Mouse (Mus musculus) spleen, adult 18-20 months (tissue): ENCODE data around the gene Heatr4.
"Not testable (repeated sequence)": the region's sequence is repeated elsewhere in the genome, so short reads cannot be mapped to it uniquely, and the experiment has no call there.

Experiments
- DNase-seq, 2 experiments: peaks; one replicate each; pipeline ENCODE4 v3.0.0; 2022; ENCODE audit warnings: mixed read lengths in 2 of 2

Gene Heatr4

GRCm38 (mm10) chr12:83984752-83985151 lies at the start of gene Heatr4:
Heatr4 (minus strand) TSS chr12:83984852.
- no peak for DNase-seq

- no peak for DNase-seq
Measured at GRCm38 (mm10) chr12:84034108-84034507, 49.5 kb upstream of the Heatr4 start.

- not testable (repeated sequence) for DNase-seq
Measured at GRCm38 (mm10) chr12:84033302-84033701, 48.6 kb upstream of the Heatr4 start.

- no peak for DNase-seq
Measured at GRCm38 (mm10) chr12:84032854-84033253, 48.2 kb upstream of the Heatr4 start.

- DNase-seq = peak; percentile 36 to 72
Measured at GRCm38 (mm10) chr12:84030659-84031332, 46.1 kb upstream of the Heatr4 start.

GRCm38 (mm10) chr12:84029043-84029442 lies 44.4 kb upstream of the Heatr4 start:
- not testable (repeated sequence) for DNase-seq

- not testable (repeated sequence) for DNase-seq
Measured at GRCm38 (mm10) chr12:84028328-84028727, 43.7 kb upstream of the Heatr4 start.

- DNase-seq = no peak
Measured at GRCm38 (mm10) chr12:84025888-84026287, 41.2 kb upstream of the Heatr4 start.

GRCm38 (mm10) chr12:84023052-84023745 lies 38.5 kb upstream of the Heatr4 start:
- DNase-seq = no peak

GRCm38 (mm10) chr12:84022266-84022665 lies 37.6 kb upstream of the Heatr4 start:
- DNase-seq = not testable (repeated sequence)

GRCm38 (mm10) chr12:84020528-84020927 lies 35.9 kb upstream of the Heatr4 start:
- not testable (repeated sequence) for DNase-seq

GRCm38 (mm10) chr12:84013701-84014100 lies 29.0 kb upstream of the Heatr4 start:
- no peak for DNase-seq

- no peak for DNase-seq
Measured at GRCm38 (mm10) chr12:84013130-84013529, 28.5 kb upstream of the Heatr4 start.

- no peak for DNase-seq
Measured at GRCm38 (mm10) chr12:84011251-84012040, 26.8 kb upstream of the Heatr4 start.

- no peak for DNase-seq
Measured at GRCm38 (mm10) chr12:84010201-84010600, 25.5 kb upstream of the Heatr4 start.

- DNase-seq = peak; percentile 15 to 40
Measured at GRCm38 (mm10) chr12:84009171-84009965, 24.7 kb upstream of the Heatr4 start, which contains the start of gene Acot1. Acot1 (plus strand) TSS chr12:84009490.

- no peak for DNase-seq
Measured at GRCm38 (mm10) chr12:84008729-84009128, 24.1 kb upstream of the Heatr4 start.

- DNase-seq = no peak
Measured at GRCm38 (mm10) chr12:84008251-84008650, 23.6 kb upstream of the Heatr4 start.

GRCm38 (mm10) chr12:84003866-84004265 lies 19.2 kb upstream of the Heatr4 start:
- DNase-seq = no peak

- DNase-seq = no peak
Measured at GRCm38 (mm10) chr12:84000418-84000817, 15.8 kb upstream of the Heatr4 start.

GRCm38 (mm10) chr12:83999237-83999636 lies 14.6 kb upstream of the Heatr4 start:
- DNase-seq = not testable (repeated sequence)

- DNase-seq = no peak
Measured at GRCm38 (mm10) chr12:83998341-83999107, 13.9 kb upstream of the Heatr4 start.
